Mouse (Mus musculus) CH12.LX (cell line): ENCODE measurements around the gene Dscam. TPM values are rescaled to one million over a fixed set of nuclear protein-coding genes. Genes with fewer than 3 reads are reported as not detected.

ENCODE experiments used
- DNase-seq: peaks from one replicate; pipeline ENCODE4 v3.0.0-alpha.2; 2013; ENCODE audit errors: extremely low read depth
- H3K27ac ChIP-seq: 2 replicates; pipeline ENCODE4 v1.5.1; 2012; ENCODE audit warnings: low read depth, mild to moderate bottlenecking, control low read depth, moderate library complexity; ENCODE audit not compliant: insufficient read depth
- H3K27me3 ChIP-seq: replicated peaks from 2 replicates; pipeline ENCODE3; 2012; ENCODE audit warnings: inconsistent platforms
- H3K36me3 ChIP-seq, 2 experiments: replicated peaks in 1 of 2; 2 replicates each; pipeline versions ENCODE3 to v1.6.1; 2012; ENCODE audit warnings: inconsistent platforms in 1 of 2, low read length in 1 of 2, mild to moderate bottlenecking in 1 of 2, mixed read lengths in 1 of 2, moderate library complexity in 1 of 2; ENCODE audit not compliant: control insufficient read depth in 1 of 2, insufficient read depth in 1 of 2
- H3K4me1 ChIP-seq, 2 experiments: 2 replicates each; pipeline ENCODE4 v1.6.1; 2012; ENCODE audit warnings: inconsistent platforms in 1 of 2, moderate library complexity in 1 of 2; ENCODE audit not compliant: insufficient read depth in 2 of 2, control insufficient read depth in 1 of 2
- H3K4me2 ChIP-seq: 2 replicates; pipeline ENCODE4 v1.6.1; 2012; ENCODE audit warnings: low read depth, mild to moderate bottlenecking, control low read depth; ENCODE audit not compliant: poor library complexity, insufficient read depth, severe bottlenecking
- H3K4me3 ChIP-seq, 3 experiments: fragments of 150-350 bp in 1 of 3; sonication (generic) in 1 of 3; replicated peaks in 1 of 3; 2 replicates each; pipeline versions ENCODE3 to v1.5.1; 2011 to 2012; ENCODE audit warnings: low read depth in 2 of 3, low read length in 2 of 3, mild to moderate bottlenecking in 2 of 3, moderate library complexity in 2 of 3, control low read depth in 1 of 3, improper control_type of control experiment in 1 of 3, inconsistent platforms in 1 of 3, mixed read lengths in 1 of 3; ENCODE audit not compliant: poor library complexity in 1 of 3
- H3K79me2 ChIP-seq: replicated peaks from 2 replicates; pipeline ENCODE4 v1.6.1; 2012; ENCODE audit warnings: mild to moderate bottlenecking, moderate library complexity; ENCODE audit not compliant: control insufficient read depth, poor library complexity, insufficient read depth, severe bottlenecking; ENCODE audit errors: extremely low read depth
- H3K9ac ChIP-seq: 2 replicates; pipeline ENCODE4 v1.6.1; 2012; ENCODE audit warnings: low read depth, mild to moderate bottlenecking, control low read depth, moderate library complexity; ENCODE audit not compliant: insufficient read depth
- H3K9me3 ChIP-seq: replicated peaks from 2 replicates; pipeline ENCODE3; 2012; ENCODE audit warnings: low read length, inconsistent platforms, mixed read lengths
- CHD1 ChIP-seq: IDR thresholded peaks from 2 replicates; pipeline ENCODE4 v1.6.1; 2012; ENCODE audit warnings: low read depth, low read length, improper control_type of control experiment, inconsistent platforms
- ELF1 ChIP-seq: IDR thresholded peaks from 2 replicates; pipeline ENCODE4 v1.6.1; 2014; ENCODE audit warnings: low read depth, mild to moderate bottlenecking, inconsistent platforms, low read length, improper control_type of control experiment
- ETS1 ChIP-seq: conservative IDR thresholded peaks from 2 replicates; pipeline ENCODE4 v1.6.1; 2012; ENCODE audit warnings: low read depth, mild to moderate bottlenecking, inconsistent platforms, low read length, improper control_type of control experiment, moderate library complexity
- HCFC1 ChIP-seq: IDR thresholded peaks from 2 replicates; pipeline ENCODE4 v1.6.1; 2012; ENCODE audit warnings: low read depth, mild to moderate bottlenecking, inconsistent platforms, low read length, improper control_type of control experiment
- IRF4 ChIP-seq: IDR thresholded peaks from 2 replicates; pipeline ENCODE4 v1.6.1; 2014; ENCODE audit warnings: low read depth, mild to moderate bottlenecking, inconsistent platforms, low read length, improper control_type of control experiment
- JUN ChIP-seq: IDR thresholded peaks from 2 replicates; pipeline ENCODE4 v1.6.1; 2011; ENCODE audit warnings: low read depth, mild to moderate bottlenecking, low read length, improper control_type of control experiment, moderate library complexity; ENCODE audit not compliant: insufficient read depth
- KAT2A ChIP-seq: IDR thresholded peaks from 2 replicates; pipeline ENCODE4 v1.6.1; 2012; ENCODE audit warnings: low read length, improper control_type of control experiment, inconsistent platforms; ENCODE audit not compliant: insufficient replicate concordance
- MAFK ChIP-seq: IDR thresholded peaks from 2 replicates; pipeline ENCODE4 v1.6.1; 2011; ENCODE audit warnings: low read length, improper control_type of control experiment; ENCODE audit not compliant: insufficient replicate concordance
- MAX ChIP-seq: IDR thresholded peaks from 2 replicates; pipeline ENCODE4 v1.6.1; 2011; ENCODE audit warnings: low read length, improper control_type of control experiment
- MAZ ChIP-seq: IDR thresholded peaks from 2 replicates; pipeline ENCODE4 v1.6.1; 2012; ENCODE audit warnings: low read depth, mild to moderate bottlenecking, inconsistent platforms, low read length, improper control_type of control experiment, moderate library complexity
- NELFE ChIP-seq: IDR thresholded peaks from 2 replicates; pipeline ENCODE4 v1.6.1; 2011; ENCODE audit warnings: low read depth, low read length, improper control_type of control experiment
- NRF1 ChIP-seq: IDR thresholded peaks from 2 replicates; pipeline ENCODE4 v1.6.1; 2014; ENCODE audit warnings: low read depth, mild to moderate bottlenecking, inconsistent platforms, low read length, improper control_type of control experiment, moderate library complexity
- SMC3 ChIP-seq: IDR thresholded peaks from 2 replicates; pipeline ENCODE4 v1.6.1; 2011; ENCODE audit warnings: low read depth, low read length, improper control_type of control experiment
- TBP ChIP-seq: conservative IDR thresholded peaks from 2 replicates; pipeline ENCODE4 v1.6.1; 2011; ENCODE audit warnings: low read depth, low read length, improper control_type of control experiment
- TCF12 ChIP-seq: IDR thresholded peaks from 2 replicates; pipeline ENCODE4 v1.6.1; 2014; ENCODE audit warnings: low read depth, mild to moderate bottlenecking, inconsistent platforms, low read length, improper control_type of control experiment
- UBTF ChIP-seq: IDR thresholded peaks from 2 replicates; pipeline ENCODE4 v1.6.1; 2012; ENCODE audit warnings: low read depth, mild to moderate bottlenecking, inconsistent platforms, low read length, improper control_type of control experiment, moderate library complexity
- ZC3H11A ChIP-seq: IDR thresholded peaks from 2 replicates; pipeline ENCODE4 v1.6.1; 2012; ENCODE audit warnings: low read depth, mild to moderate bottlenecking, inconsistent platforms, low read length, improper control_type of control experiment
- ZKSCAN1 ChIP-seq: IDR thresholded peaks from 2 replicates; pipeline ENCODE4 v1.6.1; 2012; ENCODE audit warnings: low read depth, inconsistent platforms, low read length, improper control_type of control experiment, borderline replicate concordance
- ZNF384 ChIP-seq: IDR thresholded peaks from 2 replicates; pipeline ENCODE4 v1.6.1; 2012; ENCODE audit warnings: low read depth, low read length, improper control_type of control experiment, inconsistent platforms
- dilution Hi-C: fragments of 300-500 bp; cut with MboI; formaldehyde crosslinking; loops from 2 replicates; pipeline ENCODE4 v1.14.3; 2020; ENCODE audit warnings: low sequenced_read_pairs; ENCODE audit not compliant: extremely low pct_unique_long_range_greater_than_20kb, extremely low pct_ligation_motif_present
- in situ Hi-C: fragments of 300-500 bp; cut with MboI; formaldehyde crosslinking; loops from 3 replicates; pipeline ENCODE4 v1.14.3; 2019; ENCODE audit warnings: low sequenced_read_pairs, low pct_ligation_motif_present, low pct_unique_long_range_greater_than_20kb, mixed read lengths
- polyA plus RNA-seq: library from polyadenylated mRNA; unstranded; fragments of >175 nt; gene quantifications from 2 replicates; pipeline ENCODE4 v1.2.1, GENCODE M21; 2012; ENCODE audit warnings: low read depth; ENCODE audit not compliant: insufficient read length
- total RNA-seq, 2 experiments: library from RNA; depleted of rRNA; stranded (reverse); fragments of 300-350 nt in 1 of 2; fragments of >200 nt in 1 of 2; gene quantifications; 2 replicates each; pipeline ENCODE4 v1.2.3; 2012 to 2014

Gene Dscam
- total and polyA plus RNA-seq, 3 experiments, result under 0.01 to 0.39 (median 0.12) TPM

GRCm38 (mm10) chr16:97089339-97089738 is 81.2 kb downstream of the Dscam start:
- Histone ChIP-seq H3K27ac (no peak overlapping the region), H3K9ac (no peak overlapping the region), H3K79me2 (no peaks in the 10 kb centered on the region), H3K4me1 (peaks cover 4 to 21% of the 10 kb centered on the region in 2 experiments; a peak in 3 of 4 replicates), H3K4me2 (no peak overlapping the region), H3K27me3 (peaks cover 3% of the 10 kb centered on the region), H3K36me3 (no peaks in the 10 kb centered on the region), H3K9me3 (peaks cover 3% of the 10 kb centered on the region), H3K4me3 (no peak overlapping the region)
- dilution Hi-C loops, result no loop called here
- no peak for DNase-seq
- no peak for TF ChIP-seq NRF1
- TF ChIP-seq HCFC1, result no peak
- no peak for TF ChIP-seq TBP
- TF ChIP-seq TCF12, result no peak
- TF ChIP-seq MAZ, result no peak
- TF ChIP-seq JUN, result no peak
- TF ChIP-seq ZKSCAN1, result no peak
- no peak for TF ChIP-seq SMC3
- no peak for TF ChIP-seq MAX
- in situ Hi-C loops, result no loop called here

GRCm38 (mm10) chr16:97083694-97084093 is 86.9 kb downstream of the Dscam start:
- DNase-seq, result no peak
- in situ Hi-C loops, result no loop called here

More at GRCm38 (mm10) chr16:97083694-97084093, 86.9 kb downstream of the Dscam start:
- no peaks in the 10 kb centered on the region for H3K36me3 ChIP-seq
- no peak overlapping the region for H3K9ac ChIP-seq
- H3K9me3 ChIP-seq, result no peaks in the 10 kb centered on the region
- H3K27ac ChIP-seq, result no peak overlapping the region
- TF ChIP-seq ZKSCAN1, result no peak
- no peak for TF ChIP-seq MAFK
- no peak for TF ChIP-seq ELF1
- TF ChIP-seq HCFC1, result no peak
- no peak for TF ChIP-seq ETS1
- TF ChIP-seq ZC3H11A, result no peak
- no peak for TF ChIP-seq UBTF
- no peak for TF ChIP-seq TBP
- no peak for TF ChIP-seq IRF4
- TF ChIP-seq ZNF384, result no peak
- no peak for TF ChIP-seq TCF12
- TF ChIP-seq NELFE, result no peak
- no peak for TF ChIP-seq CHD1
- no peak for TF ChIP-seq KAT2A
- no peak for TF ChIP-seq SMC3
- TF ChIP-seq, all 38 proteins: peak for 0
- dilution Hi-C loops, result no loop called here
- no peaks in the 10 kb centered on the region for H3K79me2 ChIP-seq
- peaks cover 3% of the 10 kb centered on the region for H3K27me3 ChIP-seq
- H3K4me3 ChIP-seq, result no peak overlapping the region
- H3K4me1 ChIP-seq, result peaks cover 4 to 7% of the 10 kb centered on the region in 2 experiments; a peak in 3 of 4 replicates
- H3K4me2 ChIP-seq, result no peak overlapping the region
